Mouse (Mus musculus) liver, adult 2 months (tissue): ENCODE measurements around the gene Igfals.

Experiments
- CTCF ChIP-seq: fragments of 200-500 bp; IDR thresholded peaks from 2 replicates; pipeline ENCODE4 v1.5.1; 2011; ENCODE audit warnings: low read depth, low read length, control low read depth
- POLR2A ChIP-seq: fragments of 200-500 bp; IDR thresholded peaks from 2 replicates; pipeline ENCODE4 v1.6.1; 2011; ENCODE audit warnings: low read length, control low read depth; ENCODE audit not compliant: insufficient read depth; ENCODE audit errors: extremely low read depth

DNA sequence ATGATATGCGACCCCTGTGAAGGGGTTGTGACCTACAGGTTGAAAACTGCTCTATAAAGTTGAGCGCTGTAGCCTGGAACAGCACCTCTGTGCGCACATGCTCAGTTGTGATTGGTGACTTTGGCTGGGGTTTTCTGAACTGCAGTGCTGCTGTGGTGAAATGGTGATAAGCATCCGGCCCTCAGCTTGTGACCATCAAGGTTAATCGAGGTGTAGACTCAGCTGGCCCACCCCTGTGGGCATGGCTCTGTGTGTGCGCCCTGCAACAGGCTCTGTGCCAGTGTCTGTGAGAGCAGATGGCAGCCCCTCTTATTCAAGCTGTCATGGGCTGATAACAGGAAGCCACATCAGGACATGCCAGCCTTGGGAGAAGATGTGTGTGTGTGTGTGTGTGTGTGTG, 6.8 kb upstream of the Igfals start:
- TF ChIP-seq POLR2A (no peak), CTCF (no peak)
